8 mouse cellular contexts compared by ENCODE assay signal in genomic region chr4:117926545-117927482, GRCm38 (mm10). TPM values are rescaled to one million over a fixed set of nuclear protein-coding genes. Genes with fewer than 3 reads are reported as not detected.
DNase-seq lines count a peak whose midpoint lies in the region; ATAC-seq and TF ChIP-seq lines count a peak whose summit lies in the region.

No protein-coding gene starts in this region.

- no peaks in the 10 kb centered on the region for H3K9me3 ChIP-seq in heart, postnatal 0 days (replicated peaks; ENCODE audit: control insufficient read depth, low read length)
- H3K9me3 ChIP-seq in midbrain, embryonic 12.5 days = no peaks in the 10 kb centered on the region
- no peaks in the 10 kb centered on the region for H3K9me3 ChIP-seq in stomach, postnatal 0 days (ENCODE audit: control insufficient read depth, low read length)

- H3K4me2 ChIP-seq in heart, postnatal 0 days (ENCODE audit: low read depth, low read length) = peak overlapping the region; percentile 94
- H3K4me2 ChIP-seq in midbrain, embryonic 12.5 days (replicated peaks) = peak overlapping the region; percentile 77
- peak overlapping the region; percentile 83 for H3K4me2 ChIP-seq in stomach, postnatal 0 days (replicated peaks; ENCODE audit: low read depth)

- no peak for TF ChIP-seq CTCF in heart, postnatal 0 days (IDR thresholded peaks at IDR 0.05; ENCODE audit: low read depth)
- peak; percentile 26; the same call in 1 of the 2 replicates for TF ChIP-seq CTCF in stomach, postnatal 0 days (IDR thresholded peaks at IDR 0.05; ENCODE audit: low read depth)

- intact Hi-C loops in left cerebral cortex, postnatal 4 days (cut with DNase I) = loop anchor here (5.0 kb wide), 1 partner anchor 155 kb away; no protein-coding TSS in a partner anchor

- H3K27ac ChIP-seq in heart, postnatal 0 days (ENCODE audit: low read depth) = no peak overlapping the region
- no peak overlapping the region for H3K27ac ChIP-seq in midbrain, embryonic 12.5 days (replicated peaks)
- H3K27ac ChIP-seq in stomach, postnatal 0 days (replicated peaks) = no peak overlapping the region

- peak; percentile 45 for DNase-seq in ovary, postnatal 36 days (ENCODE audit: low spot score)
- DNase-seq in ovary, postnatal 14 days (ENCODE audit: low spot score) = no peak
- DNase-seq in heart, postnatal 0 days (ENCODE audit: low spot score) = no peak
- peak; percentile 42 for DNase-seq in left cerebral cortex, postnatal 4 days
- peak; percentile 54 for DNase-seq in stomach, postnatal 0 days (ENCODE audit: low spot score)
- DNase-seq in urinary bladder, postnatal 25 days (ENCODE audit: low spot score) = no peak

- peaks cover 30% of the 10 kb centered on the region for H3K4me1 ChIP-seq in heart, postnatal 0 days (ENCODE audit: control insufficient read depth, insufficient read depth)
- peaks cover 29% of the 10 kb centered on the region for H3K4me1 ChIP-seq in midbrain, embryonic 12.5 days
- peaks cover 3% of the 10 kb centered on the region; the same call in 1 of the 2 replicates for H3K4me1 ChIP-seq in stomach, postnatal 0 days (replicated peaks; ENCODE audit: control insufficient read depth, insufficient read depth)

- TF ChIP-seq EP300 in heart, postnatal 0 days (IDR thresholded peaks at IDR 0.05; ENCODE audit: low read depth) = no peak
- TF ChIP-seq EP300 in stomach, postnatal 0 days (optimal IDR thresholded peaks at IDR 0.05) = no peak

- H3K36me3 ChIP-seq in heart, postnatal 0 days (replicated peaks; ENCODE audit: control insufficient read depth, insufficient read depth, low read length) = no peaks in the 10 kb centered on the region
- H3K36me3 ChIP-seq in midbrain, embryonic 12.5 days = no peaks in the 10 kb centered on the region
- H3K36me3 ChIP-seq in stomach, postnatal 0 days (ENCODE audit: control insufficient read depth, insufficient read depth, low read length) = no peaks in the 10 kb centered on the region

- WGBS in heart, postnatal 0 days = 4% methylated on average over 53 of the region's 71 CpGs
- 3% methylated on average over 68 of the region's 71 CpGs for WGBS in midbrain, embryonic 12.5 days
- 7% methylated on average over 65 of the region's 71 CpGs for WGBS in stomach, postnatal 0 days

- H3K27me3 ChIP-seq in heart, postnatal 0 days (ENCODE audit: control insufficient read depth, insufficient read depth, low read length) = peaks cover 45% of the 10 kb centered on the region
- peaks cover 85% of the 10 kb centered on the region for H3K27me3 ChIP-seq in midbrain, embryonic 12.5 days
- H3K27me3 ChIP-seq in stomach, postnatal 0 days (ENCODE audit: control insufficient read depth, insufficient read depth, low read length) = peaks cover 2% of the 10 kb centered on the region; the same call in 1 of the 2 replicates

- peak; percentile 28; the same call in 1 of the 2 replicates for ATAC-seq in common myeloid progenitor, adult 5-6 weeks (replicated peaks; ENCODE audit: low read depth, poor library complexity, severe bottlenecking)
- ATAC-seq in heart, postnatal 0 days (ENCODE audit: insufficient read depth, low read depth) = peak; percentile 47
- peak; percentile 76 for ATAC-seq in midbrain, embryonic 12.5 days (ENCODE audit: low FRiP score, low read depth)
- ATAC-seq in stomach, postnatal 0 days (ENCODE audit: low FRiP score, low TSS enrichment) = peak; percentile 39

- peak overlapping the region; percentile 29 for H3K9ac ChIP-seq in heart, postnatal 0 days (replicated peaks; ENCODE audit: low read depth, low read length)
- H3K9ac ChIP-seq in midbrain, embryonic 12.5 days (replicated peaks) = peak overlapping the region; percentile 48
- peak overlapping the region; percentile 54 for H3K9ac ChIP-seq in stomach, postnatal 0 days (ENCODE audit: low read length)

- H3K4me3 ChIP-seq in heart, postnatal 0 days (ENCODE audit: low read depth, low read length) = peak overlapping the region; percentile 53
- H3K4me3 ChIP-seq in midbrain, embryonic 12.5 days = peak overlapping the region; percentile 46
- peak overlapping the region; percentile 40 for H3K4me3 ChIP-seq in stomach, postnatal 0 days (ENCODE audit: low read depth, low read length)

RNA-seq across cellular contexts. Expression of gene Artn, which starts 2.7 kb away (rescaled TPM):
- not detected in 2 replicates for total RNA-seq in common myeloid progenitor, adult 5-6 weeks (2017)
- not detected in 2 replicates for total RNA-seq in heart, postnatal 0 days (2014; rRNA removed; ENCODE audit: low replicate concordance)
- 0.14 and 0.16 TPM in 2 replicates for polyA plus RNA-seq in heart, postnatal 0 days (2015; fragmentation: Nextera tagmentation; extraction: Ambion mirVana)
- 1 to 10 TPM; 2.5 to 3.3 TPM for total RNA-seq in left cerebral cortex, postnatal 4 days (2021)
- polyA plus RNA-seq in midbrain, embryonic 12.5 days (2016; fragmentation: Nextera tagmentation; extraction: Ambion mirVana) = 0.41 and 0.42 TPM in 2 replicates
- polyA plus RNA-seq in stomach, postnatal 0 days (2015; fragmentation: Nextera tagmentation; extraction: Ambion mirVana) = 3.8 TPM in 2 replicates

RNA-seq across cellular contexts. Expression of gene Ipo13, which starts 12.0 kb away (rescaled TPM):
- 11.3 and 17.9 TPM in 2 replicates for total RNA-seq in common myeloid progenitor, adult 5-6 weeks (2017)
- total RNA-seq in heart, postnatal 0 days (2014; rRNA removed; ENCODE audit: low replicate concordance) = 23.3 and 23.5 TPM in 2 replicates
- polyA plus RNA-seq in heart, postnatal 0 days (2015; fragmentation: Nextera tagmentation; extraction: Ambion mirVana) = 30.3 and 31.8 TPM in 2 replicates
- 100 to 1,000 TPM; 112 to 114 TPM for total RNA-seq in left cerebral cortex, postnatal 4 days (2021)
- polyA plus RNA-seq in midbrain, embryonic 12.5 days (2016; fragmentation: Nextera tagmentation; extraction: Ambion mirVana) = 66.2 and 68.9 TPM in 2 replicates
- 21.5 and 24.6 TPM in 2 replicates for polyA plus RNA-seq in stomach, postnatal 0 days (2015; fragmentation: Nextera tagmentation; extraction: Ambion mirVana)

RNA-seq across cellular contexts. Expression of gene Dph2, which starts 35.0 kb away (rescaled TPM):
- total RNA-seq in common myeloid progenitor, adult 5-6 weeks (2017) = 6.6 and 7.0 TPM in 2 replicates
- 10.2 and 14.8 TPM in 2 replicates for total RNA-seq in heart, postnatal 0 days (2014; rRNA removed; ENCODE audit: low replicate concordance)
- 6.1 and 7.2 TPM in 2 replicates for polyA plus RNA-seq in heart, postnatal 0 days (2015; fragmentation: Nextera tagmentation; extraction: Ambion mirVana)
- total RNA-seq in left cerebral cortex, postnatal 4 days (2021) = 10 to 100 TPM; 12.9 to 15.1 TPM
- 23.4 and 27.3 TPM in 2 replicates for polyA plus RNA-seq in midbrain, embryonic 12.5 days (2016; fragmentation: Nextera tagmentation; extraction: Ambion mirVana)
- 8.1 and 8.6 TPM in 2 replicates for polyA plus RNA-seq in stomach, postnatal 0 days (2015; fragmentation: Nextera tagmentation; extraction: Ambion mirVana)

RNA-seq across cellular contexts. Expression of gene Atp6v0b, which starts 39.7 kb away (rescaled TPM):
- total RNA-seq in common myeloid progenitor, adult 5-6 weeks (2017) = 54.1 and 85.0 TPM in 2 replicates
- total RNA-seq in heart, postnatal 0 days (2014; rRNA removed; ENCODE audit: low replicate concordance) = 314 and 356 TPM in 2 replicates
- 216 and 235 TPM in 2 replicates for polyA plus RNA-seq in heart, postnatal 0 days (2015; fragmentation: Nextera tagmentation; extraction: Ambion mirVana)
- 100 to 1,000 TPM; 306 to 331 TPM for total RNA-seq in left cerebral cortex, postnatal 4 days (2021)
- polyA plus RNA-seq in midbrain, embryonic 12.5 days (2016; fragmentation: Nextera tagmentation; extraction: Ambion mirVana) = 256 and 264 TPM in 2 replicates
- 242 and 249 TPM in 2 replicates for polyA plus RNA-seq in stomach, postnatal 0 days (2015; fragmentation: Nextera tagmentation; extraction: Ambion mirVana)

RNA-seq across cellular contexts. Expression of gene B4galt2, which starts 43.5 kb away (rescaled TPM):
- total RNA-seq in common myeloid progenitor, adult 5-6 weeks (2017) = 0.34 TPM in 1 of 2 replicates, not detected in the other
- total RNA-seq in heart, postnatal 0 days (2014; rRNA removed; ENCODE audit: low replicate concordance) = 33.0 and 35.9 TPM in 2 replicates
- polyA plus RNA-seq in heart, postnatal 0 days (2015; fragmentation: Nextera tagmentation; extraction: Ambion mirVana) = 5.9 and 6.1 TPM in 2 replicates
- 100 to 1,000 TPM; 168 to 172 TPM for total RNA-seq in left cerebral cortex, postnatal 4 days (2021)
- 39.7 and 44.2 TPM in 2 replicates for polyA plus RNA-seq in midbrain, embryonic 12.5 days (2016; fragmentation: Nextera tagmentation; extraction: Ambion mirVana)
- polyA plus RNA-seq in stomach, postnatal 0 days (2015; fragmentation: Nextera tagmentation; extraction: Ambion mirVana) = 11.9 and 12.1 TPM in 2 replicates

Comparison
In these comparisons a context has a peak if more than half of its experiments do, and no peak if none do; other contexts are left out.
1. DNase-seq: peak in ovary, postnatal 36 days (single experiment), left cerebral cortex, postnatal 4 days (single experiment) and stomach, postnatal 0 days (single experiment); none in ovary, postnatal 14 days (single experiment), heart, postnatal 0 days (single experiment) and urinary bladder, postnatal 25 days (single experiment).
2. Peak in every context shown above with its lines, with median percentiles within 50 percentile points of each other: ATAC-seq, H3K4me2 ChIP-seq, H3K4me3 ChIP-seq and H3K9ac ChIP-seq.